Mouse (Mus musculus): ENCODE measurements around the gene Kcnq5.
"Not testable (repeated sequence)": the region's sequence is repeated elsewhere in the genome, so short reads cannot be mapped to it uniquely, and the experiment has no call there.

The Kcnq5 gene

GRCm38 (mm10) chr1:21838534-21838933 lies 123.2 kb downstream of the Kcnq5 start:
- no peak for DNase-seq (ENCODE audit: low spot score in 2 of 2)

- DNase-seq (ENCODE audit: low spot score in 2 of 2) = no peak
Measured at GRCm38 (mm10) chr1:21837387-21837786, 124.4 kb downstream of the Kcnq5 start.

- no peak for DNase-seq (ENCODE audit: low spot score in 2 of 2)
Measured at GRCm38 (mm10) chr1:21836337-21836736, 125.4 kb downstream of the Kcnq5 start.

- DNase-seq (ENCODE audit: low spot score in 2 of 2) = no peak
Measured at GRCm38 (mm10) chr1:21829909-21830455, 131.8 kb downstream of the Kcnq5 start.

- no peak for DNase-seq (ENCODE audit: low spot score in 2 of 2)
Measured at GRCm38 (mm10) chr1:21820066-21820630, 141.6 kb downstream of the Kcnq5 start.

GRCm38 (mm10) chr1:21805064-21805463 lies 156.7 kb downstream of the Kcnq5 start:
- peak in 1 of 2 experiments; percentile 1 for DNase-seq (ENCODE audit: low spot score in 2 of 2)

GRCm38 (mm10) chr1:21804477-21804866 lies 157.3 kb downstream of the Kcnq5 start:
- no peak for DNase-seq (ENCODE audit: low spot score in 2 of 2)

GRCm38 (mm10) chr1:21803751-21804476 lies 157.8 kb downstream of the Kcnq5 start:
- no peak for DNase-seq (ENCODE audit: low spot score in 2 of 2)

GRCm38 (mm10) chr1:21780746-21781145 lies 181.0 kb downstream of the Kcnq5 start:
- no peak for DNase-seq (ENCODE audit: low spot score in 2 of 2)

- DNase-seq (ENCODE audit: low spot score in 2 of 2) = no peak
Measured at GRCm38 (mm10) chr1:21777560-21777959, 184.2 kb downstream of the Kcnq5 start.

- DNase-seq (ENCODE audit: low spot score in 2 of 2) = no peak
Measured at GRCm38 (mm10) chr1:21773931-21774330, 187.8 kb downstream of the Kcnq5 start.

- DNase-seq (ENCODE audit: low spot score in 2 of 2) = no peak
Measured at GRCm38 (mm10) chr1:21770494-21770893, 191.2 kb downstream of the Kcnq5 start.

- DNase-seq (ENCODE audit: low spot score in 2 of 2) = no peak
Measured at GRCm38 (mm10) chr1:21749297-21749696, 212.4 kb downstream of the Kcnq5 start.

- no peak for DNase-seq (ENCODE audit: low spot score in 2 of 2)
Measured at GRCm38 (mm10) chr1:21729131-21729530, 232.6 kb downstream of the Kcnq5 start.

GRCm38 (mm10) chr1:21723231-21723630 lies 238.5 kb downstream of the Kcnq5 start:
- not testable (repeated sequence) for DNase-seq (ENCODE audit: low spot score in 2 of 2)

- no peak for DNase-seq (ENCODE audit: low spot score in 2 of 2)
Measured at GRCm38 (mm10) chr1:21721246-21721645, 240.5 kb downstream of the Kcnq5 start.

- no peak for DNase-seq (ENCODE audit: low spot score in 2 of 2)
Measured at GRCm38 (mm10) chr1:21714816-21715215, 246.9 kb downstream of the Kcnq5 start.

- DNase-seq (ENCODE audit: low spot score in 2 of 2) = no peak
Measured at GRCm38 (mm10) chr1:21712711-21713110, 249.0 kb downstream of the Kcnq5 start.

GRCm38 (mm10) chr1:21690458-21690857 lies 271.3 kb downstream of the Kcnq5 start:
- no peak for DNase-seq (ENCODE audit: low spot score in 2 of 2)

GRCm38 (mm10) chr1:21688918-21689317 lies 272.8 kb downstream of the Kcnq5 start:
- DNase-seq (ENCODE audit: low spot score in 2 of 2) = no peak

GRCm38 (mm10) chr1:21684444-21684843 lies 277.3 kb downstream of the Kcnq5 start:
- DNase-seq (ENCODE audit: low spot score in 2 of 2) = no peak

- no peak for DNase-seq (ENCODE audit: low spot score in 2 of 2)
Measured at GRCm38 (mm10) chr1:21676805-21677204, 284.9 kb downstream of the Kcnq5 start.

- no peak for DNase-seq (ENCODE audit: low spot score in 2 of 2)
Measured at GRCm38 (mm10) chr1:21660840-21661239, 300.9 kb downstream of the Kcnq5 start.

Measured in cerebellum, postnatal 4 days (tissue).